ENCODE assay signal across 15 mouse cellular contexts in genomic region chr13:110798313-110798712, GRCm38 (mm10).
A peak's percentile ranks its signal among the peaks of the same experiment; 100 is the strongest.
DNase-seq lines count a peak whose midpoint lies in the region; ATAC-seq and TF ChIP-seq lines count a peak whose summit lies in the region.
"Had no signal": no experiment of that assay in that cellular context is flagged by ENCODE, and none has a peak within 500 bp of the region (broad histone marks: within the 10 kb centered on the region; RNA-seq: fewer than 3 reads in every experiment).

No protein-coding gene starts in this region.

- in situ Hi-C loops in CH12.LX (cut with MboI; ENCODE audit: low pct_ligation_motif_present, low pct_unique_long_range_greater_than_20kb, low sequenced_read_pairs): no loop called here

- no peaks in the 10 kb centered on the region for H3K4me1 ChIP-seq in heart, postnatal 0 days (ENCODE audit: control insufficient read depth, insufficient read depth)
- H3K4me1 ChIP-seq in lung, embryonic 15.5 days: no peaks in the 10 kb centered on the region
- H3K4me1 ChIP-seq in lung, adult 2 months (ENCODE audit: control insufficient read depth, insufficient read depth, low read length): no peaks in the 10 kb centered on the region
- peaks cover 0 to 5% of the 10 kb centered on the region in 2 experiments; a peak in 3 of 4 replicates for H3K4me1 ChIP-seq in CH12.LX (ENCODE audit: control insufficient read depth in 1 of 2, insufficient read depth in 2 of 2)
- H3K4me1 ChIP-seq: embryonic facial prominence, embryonic 15.5 days; forebrain, embryonic 10.5 days; neural tube, embryonic 13.5 days had no signal

- dilution Hi-C loops in CH12.LX (cut with MboI; ENCODE audit: extremely low pct_ligation_motif_present, extremely low pct_unique_long_range_greater_than_20kb, low sequenced_read_pairs): no loop called here

- 0 out of 2 replicates have a peak, but pooled peaks have one; percentile 51 for TF ChIP-seq EP300 in heart, postnatal 0 days (IDR thresholded peaks at IDR 0.05; ENCODE audit: low read depth)
- no peak for TF ChIP-seq EP300 in CH12.LX (IDR thresholded peaks at IDR 0.05; ENCODE audit: low read length)

- H3K4me2 ChIP-seq in heart, postnatal 0 days (ENCODE audit: low read depth, low read length): no peak overlapping the region
- no peak overlapping the region for H3K4me2 ChIP-seq in lung, embryonic 15.5 days
- H3K4me2 ChIP-seq in CH12.LX (ENCODE audit: insufficient read depth, low read depth, poor library complexity, severe bottlenecking): no peak overlapping the region
- H3K4me2 ChIP-seq: embryonic facial prominence, embryonic 15.5 days; midbrain, embryonic 11.5 days; neural tube, embryonic 13.5 days had no signal

- no peaks in the 10 kb centered on the region for H3K79me2 ChIP-seq in CH12.LX (replicated peaks; ENCODE audit: control insufficient read depth, extremely low read depth, insufficient read depth, poor library complexity, severe bottlenecking)

- TF ChIP-seq CTCF in heart, postnatal 0 days (IDR thresholded peaks at IDR 0.05; ENCODE audit: low read depth): no peak
- TF ChIP-seq CTCF in lung, adult 2 months (IDR thresholded peaks at IDR 0.05; ENCODE audit: insufficient read depth, low read length): no peak
- TF ChIP-seq CTCF in CH12.LX (conservative IDR thresholded peaks at IDR 0.05 in 1 of 2, IDR thresholded peaks at IDR 0.05 in 1 of 2; ENCODE audit: low read depth in 2 of 2, low read length in 2 of 2): no peak

- no peak for TF ChIP-seq POLR2A in lung, adult 2 months (IDR thresholded peaks at IDR 0.05; ENCODE audit: borderline replicate concordance, extremely low read depth, low read depth, low read length)
- TF ChIP-seq POLR2A in CH12.LX (IDR thresholded peaks at IDR 0.05; ENCODE audit: low read depth, low read length): no peak

- H3K27me3 ChIP-seq in heart, postnatal 0 days (ENCODE audit: control insufficient read depth, insufficient read depth, low read length): no peaks in the 10 kb centered on the region
- H3K27me3 ChIP-seq in lung, embryonic 15.5 days: no peaks in the 10 kb centered on the region
- H3K27me3 ChIP-seq in CH12.LX (replicated peaks): no peaks in the 10 kb centered on the region
- H3K27me3 ChIP-seq: embryonic facial prominence, embryonic 15.5 days; neural tube, embryonic 13.5 days had no signal

- WGBS in heart, postnatal 0 days: 26% methylated on average over 7 of the region's 7 CpGs
- 35% methylated on average over 7 of the region's 7 CpGs for WGBS in lung, embryonic 15.5 days
- WGBS in lung, adult 2 months: 31% methylated on average over 7 of the region's 7 CpGs

- H3K9ac ChIP-seq in heart, postnatal 0 days (replicated peaks; ENCODE audit: low read depth, low read length): no peak overlapping the region
- H3K9ac ChIP-seq in lung, embryonic 15.5 days: no peak overlapping the region
- H3K9ac ChIP-seq in CH12.LX (ENCODE audit: insufficient read depth, low read depth): no peak overlapping the region
- H3K9ac ChIP-seq: embryonic facial prominence, embryonic 15.5 days; neural tube, embryonic 13.5 days had no signal

- H3K4me3 ChIP-seq in heart, postnatal 0 days (ENCODE audit: low read depth, low read length): no peak overlapping the region
- H3K4me3 ChIP-seq in lung, embryonic 15.5 days: no peak overlapping the region
- no peak overlapping the region for H3K4me3 ChIP-seq in lung, adult 2 months (replicated peaks; ENCODE audit: extremely low read depth, low read depth, low read length)
- no peak overlapping the region for H3K4me3 ChIP-seq in CH12.LX (replicated peaks in 1 of 3; ENCODE audit: low read depth in 2 of 3, low read length in 2 of 3, poor library complexity in 1 of 3)
- H3K4me3 ChIP-seq: embryonic facial prominence, embryonic 15.5 days; forebrain, embryonic 10.5 days; neural tube, embryonic 13.5 days had no signal

- ATAC-seq in heart, postnatal 0 days (ENCODE audit: insufficient read depth, low read depth): peak; percentile 17; the same call in 1 of the 2 replicates
- ATAC-seq in lung, embryonic 15.5 days (ENCODE audit: borderline replicate concordance, extremely low read depth, low FRiP score, low TSS enrichment): peak; percentile 39; the same call in 1 of the 2 replicates
- ATAC-seq in common myeloid progenitor, adult 5-6 weeks (replicated peaks; ENCODE audit: low read depth, poor library complexity, severe bottlenecking): peak; percentile 74

- no peak for TF ChIP-seq RAD21 in CH12.LX (IDR thresholded peaks at IDR 0.05; ENCODE audit: low read depth, low read length)

- H3K36me3 ChIP-seq in heart, postnatal 0 days (replicated peaks; ENCODE audit: control insufficient read depth, insufficient read depth, low read length): no peaks in the 10 kb centered on the region
- H3K36me3 ChIP-seq in lung, embryonic 15.5 days: no peaks in the 10 kb centered on the region
- no peaks in the 10 kb centered on the region for H3K36me3 ChIP-seq in CH12.LX (replicated peaks in 1 of 2; ENCODE audit: control insufficient read depth in 1 of 2, insufficient read depth in 1 of 2, low read length in 1 of 2)
- H3K36me3 ChIP-seq: embryonic facial prominence, embryonic 15.5 days; forebrain, embryonic 10.5 days; neural tube, embryonic 13.5 days had no signal

- no peak overlapping the region for H3K27ac ChIP-seq in heart, postnatal 0 days (ENCODE audit: low read depth)
- peak overlapping the region; percentile 53; the same call in 1 of the 2 replicates for H3K27ac ChIP-seq in lung, embryonic 15.5 days
- H3K27ac ChIP-seq in CH12.LX (ENCODE audit: insufficient read depth, low read depth): no peak overlapping the region
- H3K27ac ChIP-seq: embryonic facial prominence, embryonic 15.5 days; forebrain, embryonic 10.5 days; neural tube, embryonic 13.5 days had no signal

- DNase-seq in heart, postnatal 0 days (ENCODE audit: low spot score): peak; percentile 38
- DNase-seq in heart, postnatal 4 days: no peak
- no peak for DNase-seq in lung, adult 2 months
- peak; percentile 3 for DNase-seq in CH12.LX (ENCODE audit: extremely low read depth)
- no peak for DNase-seq in cerebellum, adult 18-20 months
- DNase-seq: adrenal gland, adult 8-10 months; cerebellum, adult 8-10 months; embryo, embryonic 11 days; right cerebral cortex, postnatal 25 days had no signal

- no peaks in the 10 kb centered on the region for H3K9me3 ChIP-seq in heart, postnatal 0 days (replicated peaks; ENCODE audit: control insufficient read depth, low read length)
- H3K9me3 ChIP-seq in lung, embryonic 15.5 days: no peaks in the 10 kb centered on the region
- H3K9me3 ChIP-seq in CH12.LX (replicated peaks; ENCODE audit: low read length): no peaks in the 10 kb centered on the region
- H3K9me3 ChIP-seq: embryonic facial prominence, embryonic 15.5 days; forebrain, embryonic 10.5 days; neural tube, embryonic 13.5 days had no signal

TF ChIP-seq in CH12.LX, 34 proteins besides CTCF, POLR2A, EP300 and RAD21:
- TF ChIP-seq UBTF (IDR thresholded peaks at IDR 0.05; ENCODE audit: low read depth, low read length): no peak
- no peak for TF ChIP-seq ZKSCAN1 (IDR thresholded peaks at IDR 0.05; ENCODE audit: borderline replicate concordance, low read depth, low read length)
- no peak for TF ChIP-seq MEF2A (IDR thresholded peaks at IDR 0.05; ENCODE audit: borderline replicate concordance, low read depth, low read length)
- no peak for TF ChIP-seq JUND (conservative IDR thresholded peaks at IDR 0.05; ENCODE audit: low read depth, low read length)
- no peak for TF ChIP-seq TBP (conservative IDR thresholded peaks at IDR 0.05; ENCODE audit: low read depth, low read length)
- TF ChIP-seq ELF1 (IDR thresholded peaks at IDR 0.05; ENCODE audit: low read depth, low read length): no peak
- TF ChIP-seq MXI1 (IDR thresholded peaks at IDR 0.05; ENCODE audit: low read depth, low read length): no peak
- TF ChIP-seq USF1 (IDR thresholded peaks at IDR 0.05; ENCODE audit: low read depth, low read length): no peak
- TF ChIP-seq CHD2 (IDR thresholded peaks at IDR 0.05; ENCODE audit: low read length): no peak

Comparison
In these comparisons a context has a peak if more than half of its experiments do, and no peak if none do; other contexts are left out.
1. DNase-seq: peak in heart, postnatal 0 days (single experiment) and CH12.LX (single experiment); none in heart, postnatal 4 days (single experiment), lung, adult 2 months (single experiment) and cerebellum, adult 18-20 months (0 of 2).
2. ATAC-seq: peak in every context shown above with its lines; median percentile 74 in common myeloid progenitor, adult 5-6 weeks; 39 in lung, embryonic 15.5 days; 17 in heart, postnatal 0 days.